Mouse (Mus musculus) frontal cortex, adult 2 months (tissue): ENCODE measurements at regions not wholly inside any gene's neighbourhood (a gene's known extent, or its start where the extent isn't known, plus 50 kb on each side); places are given as distances from the start of the nearest gene placed in this dataset.

Source experiments
- DNase-seq, 2 experiments: peaks; one replicate each; pipeline ENCODE4 v3.0.0; 2022; ENCODE audit warnings: low spot score in 1 of 2; ENCODE audit errors: extremely low spot score in 1 of 2

GRCm38 (mm10) chr12:49945628-49946220 lies 560.8 kb downstream of the Gm43517 start:
- DNase-seq = peak; percentile 55 to 58

DNA sequence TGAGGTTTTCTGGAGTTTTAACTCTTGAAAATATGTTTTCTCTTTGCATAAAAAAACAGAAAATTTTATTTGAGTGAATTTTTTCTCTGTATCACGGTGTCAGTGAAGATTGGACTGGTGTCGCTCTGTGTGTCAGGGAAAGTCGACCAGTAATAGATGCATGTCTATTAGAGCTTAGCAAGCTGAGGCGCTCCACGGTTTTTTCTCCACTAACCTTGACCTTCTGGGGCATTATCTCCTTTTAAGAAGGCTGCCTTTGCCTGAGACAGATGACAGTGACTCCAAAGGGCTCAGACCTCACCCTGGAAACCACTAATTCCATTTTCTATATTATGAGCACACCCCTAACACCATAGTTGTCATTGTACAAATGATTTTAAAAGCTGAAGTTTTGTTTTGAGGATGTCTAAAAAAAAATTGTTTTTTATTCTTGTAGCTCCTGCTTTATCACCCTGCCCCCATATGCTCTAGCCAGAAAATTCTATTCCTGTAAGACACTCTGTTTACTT lies 561.8 kb downstream of the Gm43517 start:
- DNase-seq = no peak

- no peak for DNase-seq
Observed at GRCm38 (mm10) chr12:49950986-49951385, 566.0 kb downstream of the Gm43517 start.

DNA sequence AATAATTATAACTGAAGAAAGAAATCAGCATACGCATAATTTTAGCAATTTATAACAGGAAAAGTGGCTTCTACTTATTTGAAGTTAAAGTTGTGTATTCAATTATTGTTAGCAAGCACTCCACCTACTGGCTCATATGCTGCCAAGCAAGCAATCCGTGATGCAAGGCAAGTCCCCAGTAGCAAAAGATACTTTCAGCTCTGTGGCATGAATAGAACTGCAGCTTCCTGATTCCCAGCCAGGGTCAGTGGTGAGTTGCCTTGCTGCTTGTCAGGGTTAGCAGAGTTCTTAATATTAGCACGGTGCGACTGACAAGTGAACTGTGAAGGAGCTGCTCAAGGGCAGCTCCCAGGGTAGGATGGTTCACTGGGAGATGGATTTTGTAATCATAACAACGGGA lies 566.8 kb downstream of the Gm43517 start:
- peak; percentile 66 to 82 for DNase-seq

- no peak for DNase-seq
Observed at GRCm38 (mm10) chr12:49968072-49968471, 583.1 kb downstream of the Gm43517 start.

- DNase-seq = no peak
Observed at GRCm38 (mm10) chr12:49969546-49969945, 584.6 kb downstream of the Gm43517 start.

GRCm38 (mm10) chr12:49974591-49975323 lies 589.8 kb downstream of the Gm43517 start:
- DNase-seq = no peak

GRCm38 (mm10) chr12:49975553-49975952 lies 590.6 kb downstream of the Gm43517 start:
- DNase-seq = no peak

GRCm38 (mm10) chr12:49992501-49993079 lies 607.6 kb downstream of the Gm43517 start:
- DNase-seq = peak; percentile 31 to 71

DNA sequence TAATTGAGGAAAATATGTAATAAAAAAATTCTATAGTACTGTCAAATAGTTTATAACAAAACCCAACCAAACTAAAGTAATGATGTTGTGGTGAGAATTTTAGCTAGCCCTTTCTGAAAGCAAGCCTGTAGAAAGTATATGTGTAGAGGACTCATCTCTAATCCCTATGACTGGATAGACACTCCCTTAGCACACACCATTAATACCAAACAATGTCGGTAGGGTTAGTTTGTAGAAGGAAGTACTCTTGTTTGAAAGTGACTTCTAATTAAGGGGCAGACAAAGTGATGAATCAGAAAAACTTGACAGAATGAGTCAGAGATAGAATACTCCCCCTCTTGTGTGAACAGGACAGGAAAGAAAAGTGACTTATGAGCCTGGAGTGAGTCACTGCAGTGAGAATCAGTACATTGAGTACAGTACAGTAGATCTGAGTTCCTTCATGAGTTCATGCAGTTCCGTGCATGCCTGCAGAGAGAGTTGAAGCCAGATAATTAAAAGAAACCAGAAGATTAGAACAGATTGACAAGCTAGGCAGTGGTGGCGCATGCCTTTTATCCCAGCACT lies 610.0 kb downstream of the Prkd1 start:
- DNase-seq = peak; percentile 5 to 44

GRCm38 (mm10) chr12:50061286-50061685 lies 587.6 kb downstream of the Prkd1 start:
- DNase-seq = no peak

DNA sequence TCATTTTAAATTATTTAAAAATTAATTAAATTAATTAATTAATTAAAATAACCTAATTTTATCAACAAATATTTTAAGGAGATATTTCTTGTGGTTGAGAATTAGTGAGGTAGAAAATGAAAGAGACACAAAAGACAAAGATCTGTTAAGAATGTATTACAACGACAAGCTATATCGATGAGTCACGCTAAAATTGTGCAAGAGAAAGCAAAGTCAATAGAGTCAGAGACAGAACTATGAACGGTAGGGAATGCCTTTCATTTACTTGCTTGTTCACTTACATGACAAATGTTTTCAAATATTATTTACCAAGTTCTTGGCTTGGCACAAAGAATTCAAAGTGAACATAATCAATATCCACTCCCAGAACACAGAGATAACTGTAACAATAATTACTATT lies 582.5 kb downstream of the Prkd1 start:
- DNase-seq = no peak

- DNase-seq = no peak
Observed at GRCm38 (mm10) chr12:50071797-50072196, 577.1 kb downstream of the Prkd1 start.

- DNase-seq = no peak
Observed at GRCm38 (mm10) chr12:50072359-50072758, 576.5 kb downstream of the Prkd1 start.

DNA sequence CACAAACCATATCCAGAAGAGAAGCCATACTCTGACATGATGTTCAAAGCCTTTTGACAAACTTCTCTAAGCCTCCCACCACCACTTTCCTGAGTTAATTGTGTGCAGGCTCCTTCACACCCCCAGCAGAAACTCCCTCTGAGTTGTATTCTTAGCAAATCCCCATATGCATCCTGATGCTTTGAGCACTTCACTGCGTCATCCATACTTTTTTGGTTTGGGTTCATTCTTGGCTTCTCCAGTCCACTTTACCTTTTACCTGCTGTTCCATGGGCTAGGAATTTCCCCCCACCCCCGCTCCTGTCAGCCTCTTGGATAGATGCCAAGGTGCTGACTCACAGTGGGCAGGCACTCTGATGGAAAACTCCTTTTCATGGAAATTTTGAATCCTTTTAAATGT lies 575.2 kb downstream of the Prkd1 start:
- peak; percentile 50 to 70 for DNase-seq

- DNase-seq = no peak
Observed at GRCm38 (mm10) chr12:50081157-50081556, 567.7 kb downstream of the Prkd1 start.

DNA sequence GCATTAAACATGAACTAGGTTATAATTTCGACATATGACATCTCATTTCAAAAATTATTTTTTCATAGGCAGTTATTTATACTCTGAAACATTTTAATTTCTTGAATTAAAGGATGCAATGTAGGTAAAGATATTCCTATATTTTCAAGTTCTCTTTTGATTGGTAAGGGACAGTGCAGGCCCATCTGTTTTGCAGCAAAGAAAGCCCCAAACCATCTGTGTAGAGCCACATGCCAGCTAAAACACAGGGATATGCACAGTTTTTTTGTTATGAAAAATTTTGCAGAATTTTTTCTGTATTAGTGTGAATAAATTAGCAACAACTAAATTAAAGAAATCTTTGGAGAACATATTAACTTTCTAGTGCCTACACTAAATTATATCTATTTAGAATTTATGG lies 567.3 kb downstream of the Prkd1 start:
- DNase-seq = peak; percentile 11 to 48

- DNase-seq = no peak
Observed at GRCm38 (mm10) chr12:50084517-50084916, 564.4 kb downstream of the Prkd1 start.

GRCm38 (mm10) chr12:50111246-50112044 lies 537.5 kb downstream of the Prkd1 start:
- DNase-seq = no peak

- peak; percentile 51 to 65 for DNase-seq
Observed at GRCm38 (mm10) chr12:50112081-50112491, 536.8 kb downstream of the Prkd1 start.

- DNase-seq = no peak
Observed at GRCm38 (mm10) chr12:50115855-50116254, 533.0 kb downstream of the Prkd1 start.
